Mouse (Mus musculus): ENCODE measurements around the gene Bach1.

DNA sequence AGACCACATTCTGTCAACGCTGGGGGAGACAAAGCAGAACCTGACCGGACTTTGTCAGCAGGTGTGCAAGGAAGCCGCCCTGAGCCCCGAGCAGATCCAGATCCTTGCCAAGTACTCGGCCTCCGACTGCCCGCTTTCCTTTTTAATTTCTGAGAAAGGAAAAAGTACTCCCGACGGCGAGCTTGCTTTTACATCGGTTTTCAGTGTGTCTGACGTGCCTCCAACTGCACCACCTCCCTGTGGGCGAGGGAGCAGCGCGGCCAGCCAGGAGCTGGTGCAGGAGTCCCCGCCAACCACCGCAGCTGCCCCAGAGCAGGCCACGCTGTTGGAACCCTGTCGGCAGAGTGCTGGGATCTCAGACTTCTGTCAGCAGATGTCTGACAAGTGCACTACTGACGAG, 30.7 kb downstream of the Bach1 start:
- TF ChIP-seq CTCF (IDR thresholded peaks at IDR 0.05; ENCODE audit: low read depth) (no peak), EP300 (IDR thresholded peaks at IDR 0.05; ENCODE audit: low read depth) (no peak)

Measured in heart, postnatal 0 days (tissue).